Mouse (Mus musculus) neural tube, embryonic 12.5 days (tissue): ENCODE measurements at regions not wholly inside any gene's neighbourhood (a gene's known extent, or its start where the extent isn't known, plus 50 kb on each side); places are given as distances from the start of the nearest gene placed in this dataset.

Source experiments
- ATAC-seq: fragments of 200-750 bp; cut with Nextera tagmentation; 2 replicates; pipeline ENCODE4 v1.8.0; 2017; ENCODE audit warnings: low read depth, mild to moderate bottlenecking, moderate TSS enrichment, moderate library complexity; ENCODE audit not compliant: low FRiP score
- H3K27ac ChIP-seq: fragments of 300-500 bp; sonication (generic); 2 replicates; pipeline ENCODE4 v1.5.1; 2016
- H3K27me3 ChIP-seq: fragments of 300-500 bp; sonication (generic); replicated peaks from 2 replicates; pipeline ENCODE4 v1.6.1; 2016; ENCODE audit warnings: mild to moderate bottlenecking
- H3K36me3 ChIP-seq: fragments of 300-500 bp; sonication (generic); 2 replicates; pipeline ENCODE4 v1.6.1; 2016; ENCODE audit warnings: mild to moderate bottlenecking
- H3K4me1 ChIP-seq: fragments of 300-500 bp; sonication (generic); 2 replicates; pipeline ENCODE4 v1.6.1; 2016
- H3K4me2 ChIP-seq: fragments of 300-500 bp; sonication (generic); replicated peaks from 2 replicates; pipeline ENCODE4 v1.6.1; 2016; ENCODE audit warnings: mild to moderate bottlenecking
- H3K4me3 ChIP-seq: fragments of 300-500 bp; sonication (generic); 2 replicates; pipeline ENCODE4 v1.5.1; 2016
- H3K9ac ChIP-seq: fragments of 300-500 bp; sonication (generic); 2 replicates; pipeline ENCODE4 v1.6.1; 2016; ENCODE audit warnings: mild to moderate bottlenecking
- H3K9me3 ChIP-seq: fragments of 300-500 bp; sonication (generic); 2 replicates; pipeline ENCODE4 v1.6.1; 2016; ENCODE audit warnings: mild to moderate bottlenecking
- WGBS: fragments of 180-500 bp; shearing (Covaris S2); methylation state at CpG from one replicate; pipeline ENCODE4 v1.1.7; 2016; 5-methylcytosine and 5-hydroxymethylcytosine counted together

GRCm38 (mm10) chr1:138386001-138386400 is 112.5 kb downstream of the Atp6v1g3 start:
- Histone ChIP-seq H3K4me3 (no peak overlapping the region), H3K36me3 (no peaks in the 10 kb centered on the region), H3K9me3 (no peaks in the 10 kb centered on the region), H3K4me1 (peaks cover 16% of the 10 kb centered on the region; the same call in 1 of the 2 replicates), H3K27me3 (no peaks in the 10 kb centered on the region), H3K4me2 (peak overlapping the region; percentile 53), H3K9ac (no peak overlapping the region), H3K27ac (no peak overlapping the region)
- peak; percentile 34; the same call in 1 of the 2 replicates for ATAC-seq
- WGBS: 30% methylated on average over 5 of the region's 5 CpGs

- no peak overlapping the region for H3K9ac ChIP-seq
- H3K27me3 ChIP-seq: no peaks in the 10 kb centered on the region
- WGBS: 91% methylated on average over 8 of the region's 8 CpGs
- no peak overlapping the region for H3K4me2 ChIP-seq
- peaks cover 16% of the 10 kb centered on the region; the same call in 1 of the 2 replicates for H3K4me1 ChIP-seq
- ATAC-seq: no peak
- H3K9me3 ChIP-seq: no peaks in the 10 kb centered on the region
- H3K27ac ChIP-seq: no peak overlapping the region
- no peak overlapping the region for H3K4me3 ChIP-seq
- no peaks in the 10 kb centered on the region for H3K36me3 ChIP-seq
Measured at GRCm38 (mm10) chr1:138388634-138389033, 115.1 kb downstream of the Atp6v1g3 start.

DNA sequence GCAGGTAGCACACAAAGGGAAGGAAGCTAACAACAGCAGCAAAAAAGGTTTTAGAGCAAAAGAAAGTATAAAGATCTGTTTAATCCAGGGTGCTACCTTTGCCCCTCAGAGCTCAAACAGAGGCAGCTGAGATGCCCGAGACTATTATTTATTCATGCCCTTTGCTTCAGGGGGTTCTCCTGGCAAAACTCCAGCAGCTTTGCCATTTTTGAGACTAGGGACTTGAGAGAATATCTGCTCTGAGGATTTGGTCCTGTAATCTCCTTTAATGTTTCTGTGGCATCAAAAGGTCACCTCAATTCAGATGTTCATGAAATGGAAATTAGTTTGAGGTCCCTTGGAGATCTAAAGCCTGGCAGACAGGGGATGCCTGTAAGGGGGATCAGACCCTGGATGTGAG is 116.1 kb downstream of the Atp6v1g3 start:
- H3K9ac ChIP-seq: no peak overlapping the region
- no peaks in the 10 kb centered on the region for H3K9me3 ChIP-seq
- H3K4me2 ChIP-seq: no peak overlapping the region
- ATAC-seq: no peak
- no peaks in the 10 kb centered on the region for H3K27me3 ChIP-seq
- H3K36me3 ChIP-seq: no peaks in the 10 kb centered on the region
- WGBS: 65% methylated on average over 1 of the region's 1 CpGs
- H3K4me1 ChIP-seq: peaks cover 16% of the 10 kb centered on the region; the same call in 1 of the 2 replicates
- H3K4me3 ChIP-seq: no peak overlapping the region
- no peak overlapping the region for H3K27ac ChIP-seq

GRCm38 (mm10) chr1:138418610-138419009 is 145.1 kb downstream of the Atp6v1g3 start:
- H3K36me3 ChIP-seq: no peaks in the 10 kb centered on the region
- H3K9me3 ChIP-seq: no peaks in the 10 kb centered on the region
- ATAC-seq: no peak
- H3K4me3 ChIP-seq: no peak overlapping the region
- no peak overlapping the region for H3K27ac ChIP-seq
- WGBS: 69% methylated on average over 3 of the region's 3 CpGs
- H3K4me1 ChIP-seq: no peaks in the 10 kb centered on the region
- no peaks in the 10 kb centered on the region for H3K27me3 ChIP-seq
- H3K4me2 ChIP-seq: no peak overlapping the region
- H3K9ac ChIP-seq: no peak overlapping the region

DNA sequence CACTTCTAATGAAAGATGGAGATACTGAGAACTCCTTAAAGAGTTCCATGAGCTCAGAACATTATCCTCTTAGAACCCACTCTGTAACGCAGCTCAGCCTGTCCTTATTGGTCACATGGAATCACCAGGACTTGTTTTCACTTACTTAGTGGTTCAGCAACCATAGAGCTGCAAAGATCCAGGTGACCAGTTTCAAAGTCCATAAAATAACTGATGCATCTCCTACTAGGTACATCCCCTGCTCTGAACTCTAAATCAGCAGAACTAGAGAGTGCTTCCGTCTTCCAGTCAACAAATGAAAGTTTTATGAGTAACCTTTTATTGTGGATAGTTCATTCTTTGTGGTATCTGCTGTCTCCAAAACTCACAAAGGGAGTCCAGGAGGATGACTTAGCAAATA is 153.9 kb downstream of the Atp6v1g3 start:
- H3K9me3 ChIP-seq: no peaks in the 10 kb centered on the region
- no peaks in the 10 kb centered on the region for H3K27me3 ChIP-seq
- no peaks in the 10 kb centered on the region for H3K36me3 ChIP-seq
- H3K27ac ChIP-seq: no peak overlapping the region
- H3K4me1 ChIP-seq: no peaks in the 10 kb centered on the region
- no peak overlapping the region for H3K4me3 ChIP-seq
- no peak overlapping the region for H3K4me2 ChIP-seq
- ATAC-seq: no peak
- 88% methylated on average over 2 of the region's 2 CpGs for WGBS
- no peak overlapping the region for H3K9ac ChIP-seq
